Mouse (Mus musculus) small intestine, adult 2 months (tissue): ENCODE data around the gene Frrs1.

Experiments used
- CTCF ChIP-seq: fragments of 200-500 bp; IDR thresholded peaks from 2 replicates; pipeline ENCODE4 v1.5.1; 2012; ENCODE audit warnings: low read depth, mild to moderate bottlenecking, control low read depth, inconsistent platforms, low read length, moderate library complexity, mixed read lengths; ENCODE audit not compliant: insufficient replicate concordance, insufficient read length; ENCODE audit errors: extremely low read depth
- POLR2A ChIP-seq: fragments of 200-500 bp; IDR thresholded peaks from 2 replicates; pipeline ENCODE4 v1.6.1; 2012; ENCODE audit warnings: low read depth, mild to moderate bottlenecking, control low read depth, inconsistent platforms, low read length, moderate library complexity

DNA sequence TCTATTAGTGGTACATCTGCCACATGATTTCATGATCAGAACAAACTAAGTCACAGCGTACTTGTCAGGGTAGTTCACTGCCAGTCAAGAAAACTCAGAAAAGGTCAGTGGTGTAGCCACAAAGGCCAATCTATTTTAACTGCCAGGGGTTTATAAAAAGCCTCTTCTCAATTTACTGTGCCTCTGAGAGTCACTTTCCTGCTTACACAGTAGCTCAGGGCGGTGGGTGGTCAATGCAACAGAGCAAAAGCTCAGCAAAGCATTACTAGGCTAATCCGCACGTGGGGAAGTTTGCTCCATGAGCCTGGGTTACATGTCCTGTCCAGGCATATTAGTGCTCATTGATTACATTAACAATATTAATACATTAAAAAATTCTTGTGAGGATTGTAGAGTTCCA lies 43.3 kb upstream of the Frrs1 start:
- TF ChIP-seq CTCF (no peak), POLR2A (no peak)
